Comparison of ENCODE assay signal across 20 mouse cellular contexts in the genomic region with DNA sequence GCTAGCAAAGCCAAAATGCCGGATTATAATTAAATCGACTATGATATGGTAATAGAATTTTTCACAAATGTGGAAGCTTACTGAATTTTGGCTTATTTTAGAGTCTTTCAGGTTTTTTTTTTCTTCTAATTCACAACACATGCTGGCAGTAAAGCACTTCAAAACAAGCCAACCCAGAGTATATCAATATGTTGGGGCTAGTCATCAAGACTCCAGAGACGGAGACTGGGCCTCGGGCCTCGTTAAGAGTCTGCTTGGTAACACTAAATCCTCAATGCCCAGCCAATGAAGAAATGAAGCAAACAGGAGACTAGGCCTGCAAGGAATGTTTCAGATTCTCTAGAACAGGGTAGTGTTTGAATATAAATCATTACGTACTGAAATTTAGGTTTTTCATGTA.
"Had no signal": no experiment of that assay in that cellular context is flagged by ENCODE, and none has a peak within 500 bp of the region (broad histone marks: within the 10 kb centered on the region; RNA-seq: fewer than 3 reads in every experiment).

No protein-coding gene starts in this region.

- H3K36me3 ChIP-seq: limb, embryonic 12.5 days; liver, embryonic 13.5 days; midbrain, embryonic 10.5 days; midbrain, embryonic 13.5 days had no signal

- H3K4me1 ChIP-seq: liver, embryonic 13.5 days; megakaryocyte, embryonic 14.5 days had no signal

- H3K27ac ChIP-seq: kidney, postnatal 0 days; layer of hippocampus, adult 2 months; limb, embryonic 12.5 days; liver, embryonic 13.5 days; midbrain, embryonic 10.5 days; midbrain, embryonic 13.5 days; stomach, postnatal 0 days had no signal

- H3K9ac ChIP-seq: limb, embryonic 12.5 days; liver, embryonic 13.5 days; midbrain, embryonic 13.5 days had no signal

- H3K27me3 ChIP-seq: limb, embryonic 12.5 days; liver, embryonic 13.5 days; megakaryocyte, embryonic 14.5 days; midbrain, embryonic 13.5 days had no signal

- H3K4me3 ChIP-seq: layer of hippocampus, adult 2 months; limb, embryonic 12.5 days; liver, embryonic 13.5 days; megakaryocyte, embryonic 14.5 days; midbrain, embryonic 10.5 days; midbrain, embryonic 13.5 days; myocyte had no signal

- H3K4me2 ChIP-seq: limb, embryonic 12.5 days; liver, embryonic 13.5 days; midbrain, embryonic 13.5 days had no signal

- ATAC-seq: intestine, postnatal 0 days; midbrain, embryonic 13.5 days; midbrain, embryonic 16.5 days had no signal

- H3K9me3 ChIP-seq: limb, embryonic 12.5 days; liver, embryonic 13.5 days; midbrain, embryonic 10.5 days; midbrain, embryonic 13.5 days had no signal

- DNase-seq: kidney, adult 2 months; kidney, postnatal 25 days; layer of hippocampus, adult 9-11 months; liver, embryonic 13.5 days; lung, adult 2 months; lung, postnatal 14 days; lung, postnatal 4 days; thymus, adult 2 months; thymus, postnatal 14 days; thymus, postnatal 4 days had no signal
